Mouse (Mus musculus): Measurements from ENCODE around the gene Mtf1. TPM values are rescaled to one million over a fixed set of nuclear protein-coding genes. Genes with fewer than 3 reads are reported as not detected.

Mtf1 gene
- polyA plus RNA-seq, 1 experiment from 2014 or later: 11.7 TPM

DNA sequence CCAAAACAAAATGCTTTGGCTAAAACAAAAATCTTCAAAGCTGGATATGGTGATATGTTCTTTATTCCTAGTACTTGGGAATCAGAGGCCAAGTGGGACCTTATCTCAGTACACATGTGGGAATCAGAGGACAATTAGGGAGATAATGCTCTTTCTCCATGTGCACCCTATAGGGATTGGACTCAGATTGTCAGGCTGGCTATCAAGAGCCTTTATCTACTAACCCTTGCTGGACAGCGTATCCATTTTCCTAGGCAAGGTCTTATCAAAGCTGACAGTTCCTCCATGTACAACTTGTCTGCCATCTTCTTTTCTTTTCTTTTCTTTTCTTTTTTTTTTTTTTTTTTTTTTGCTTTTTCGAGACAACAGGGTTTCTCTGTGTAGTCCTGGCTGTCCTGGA lies 28.5 kb upstream of the Mtf1 start:
- Histone ChIP-seq H3K4me2 (no peak overlapping the region), H3K4me1 (replicated peaks) (no peaks in the 10 kb centered on the region)

DNA sequence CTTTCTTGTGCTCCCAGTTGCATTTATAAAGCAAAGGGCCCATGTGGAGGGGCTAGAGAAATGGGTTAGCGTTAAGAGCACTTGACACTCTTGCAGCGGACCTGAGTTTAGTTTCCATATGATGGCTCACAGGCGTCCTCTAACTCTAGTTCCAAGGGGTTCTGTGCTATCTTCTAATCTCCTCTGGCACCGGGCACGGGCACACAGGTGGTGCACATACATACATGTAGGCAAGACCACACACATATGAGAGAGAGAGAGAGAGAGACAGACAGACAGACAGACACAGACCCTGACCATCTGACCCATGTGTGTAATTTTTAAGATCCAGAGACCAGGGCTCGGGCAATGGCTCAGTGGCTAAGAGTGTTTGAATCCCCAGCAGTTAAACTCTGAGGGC lies 27.9 kb upstream of the Mtf1 start:
- Histone ChIP-seq H3K9me3 (no peaks in the 10 kb centered on the region), H3K27ac (replicated peaks) (no peak overlapping the region), H3K9ac (no peak overlapping the region), H3K4me2 (no peak overlapping the region), H3K4me1 (replicated peaks) (no peaks in the 10 kb centered on the region), H3K4me3 (no peak overlapping the region), H3K27me3 (no peaks in the 10 kb centered on the region), H3K36me3 (peaks cover 22% of the 10 kb centered on the region)
- 89% methylated on average over 6 of the region's 6 CpGs for WGBS
- no peak for ATAC-seq (ENCODE audit: low read depth)

More for the DNA sequence above, 28.5 kb upstream of the Mtf1 start:
- Histone ChIP-seq H3K4me3 (no peak overlapping the region), H3K27me3 (no peaks in the 10 kb centered on the region), H3K36me3 (peaks cover 16% of the 10 kb centered on the region), H3K9ac (no peak overlapping the region), H3K9me3 (no peaks in the 10 kb centered on the region), H3K27ac (replicated peaks) (no peak overlapping the region)
- ATAC-seq (ENCODE audit: low read depth): no peak
- 97% methylated on average over 1 of the region's 2 CpGs for WGBS

- no peak overlapping the region for H3K9ac ChIP-seq
- no peak for ATAC-seq (ENCODE audit: low read depth)
- no peak overlapping the region for H3K27ac ChIP-seq (replicated peaks)
- H3K36me3 ChIP-seq: peaks cover 26% of the 10 kb centered on the region
- no peak overlapping the region for H3K4me3 ChIP-seq
- no peaks in the 10 kb centered on the region for H3K4me1 ChIP-seq (replicated peaks)
- no peaks in the 10 kb centered on the region for H3K9me3 ChIP-seq
- 84% methylated on average over 2 of the region's 2 CpGs for WGBS
- H3K4me2 ChIP-seq: no peak overlapping the region
- no peaks in the 10 kb centered on the region for H3K27me3 ChIP-seq
Measured at GRCm38 (mm10) chr4:124774429-124774828, 27.5 kb upstream of the Mtf1 start.

DNA sequence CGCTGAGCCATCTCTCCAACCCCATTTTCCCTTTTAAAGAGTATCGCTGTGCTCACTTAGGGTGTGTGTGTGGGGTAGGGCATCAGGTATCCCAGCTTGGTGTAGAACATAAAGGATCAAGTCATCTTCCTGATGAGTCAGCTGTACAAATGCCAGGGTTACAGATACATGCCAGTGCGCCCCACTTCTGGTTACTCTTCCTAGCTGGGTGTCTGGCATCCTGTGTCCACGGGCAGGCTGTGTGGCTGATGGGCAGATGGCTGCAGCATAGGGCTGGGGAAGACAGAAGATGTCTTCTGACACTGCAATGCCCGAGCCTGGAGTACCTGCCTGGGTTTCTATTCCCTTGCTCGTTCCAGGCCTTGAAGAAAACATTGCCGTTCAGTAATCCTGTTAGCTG lies 20.5 kb upstream of the Mtf1 start:
- Histone ChIP-seq H3K27me3 (no peaks in the 10 kb centered on the region), H3K27ac (replicated peaks) (no peak overlapping the region), H3K9me3 (no peaks in the 10 kb centered on the region), H3K9ac (no peak overlapping the region), H3K36me3 (peaks cover 90% of the 10 kb centered on the region), H3K4me1 (replicated peaks) (no peaks in the 10 kb centered on the region), H3K4me3 (no peak overlapping the region), H3K4me2 (no peak overlapping the region)
- WGBS: 94% methylated on average over 7 of the region's 7 CpGs
- no peak for ATAC-seq (ENCODE audit: low read depth)

- Histone ChIP-seq H3K4me3 (no peak overlapping the region), H3K4me2 (no peak overlapping the region), H3K9me3 (no peaks in the 10 kb centered on the region), H3K36me3 (peaks cover 94% of the 10 kb centered on the region), H3K4me1 (replicated peaks) (no peaks in the 10 kb centered on the region), H3K27ac (replicated peaks) (no peak overlapping the region), H3K9ac (no peak overlapping the region), H3K27me3 (no peaks in the 10 kb centered on the region)
- 95% methylated on average over 8 of the region's 8 CpGs for WGBS
- ATAC-seq (ENCODE audit: low read depth): no peak
Measured at GRCm38 (mm10) chr4:124782395-124782794, 19.5 kb upstream of the Mtf1 start.

DNA sequence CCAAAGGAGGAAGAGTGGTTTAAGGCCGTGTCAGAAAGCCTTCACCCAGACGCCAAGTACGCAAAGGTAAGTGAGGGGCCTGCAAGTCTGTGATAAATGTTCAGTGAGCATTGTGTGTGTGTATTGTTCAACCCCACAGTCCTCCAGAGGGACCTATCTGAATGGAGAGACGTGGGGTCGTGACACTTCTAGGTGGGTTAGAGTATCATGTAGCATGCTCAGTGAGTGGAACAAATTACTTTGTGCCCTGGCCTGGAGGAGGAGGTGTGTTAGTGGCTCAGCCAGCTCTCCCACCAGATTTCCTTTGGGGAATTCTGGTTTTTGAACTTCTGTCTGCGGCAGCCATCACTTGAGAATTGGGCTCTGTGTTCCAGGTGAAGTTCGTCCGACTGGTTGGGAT lies 18.0 kb upstream of the Mtf1 start:
- H3K27me3 ChIP-seq: no peaks in the 10 kb centered on the region
- H3K4me2 ChIP-seq: no peak overlapping the region
- H3K27ac ChIP-seq (replicated peaks): no peak overlapping the region
- no peak overlapping the region for H3K4me3 ChIP-seq
- WGBS: 93% methylated on average over 8 of the region's 8 CpGs
- peaks cover 89% of the 10 kb centered on the region for H3K36me3 ChIP-seq
- no peaks in the 10 kb centered on the region for H3K9me3 ChIP-seq
- ATAC-seq (ENCODE audit: low read depth): no peak
- no peaks in the 10 kb centered on the region for H3K4me1 ChIP-seq (replicated peaks)
- no peak overlapping the region for H3K9ac ChIP-seq

GRCm38 (mm10) chr4:124790013-124790412 lies 11.9 kb upstream of the Mtf1 start:
- no peak overlapping the region for H3K27ac ChIP-seq (replicated peaks)
- 80% methylated on average over 4 of the region's 4 CpGs for WGBS
- no peak for ATAC-seq (ENCODE audit: low read depth)
- H3K27me3 ChIP-seq: no peaks in the 10 kb centered on the region
- H3K4me3 ChIP-seq: no peak overlapping the region
- H3K9ac ChIP-seq: no peak overlapping the region
- H3K9me3 ChIP-seq: no peaks in the 10 kb centered on the region
- peaks cover 94% of the 10 kb centered on the region for H3K36me3 ChIP-seq
- no peaks in the 10 kb centered on the region for H3K4me1 ChIP-seq (replicated peaks)
- H3K4me2 ChIP-seq: no peak overlapping the region

GRCm38 (mm10) chr4:124792114-124792513 lies 9.8 kb upstream of the Mtf1 start:
- H3K27ac ChIP-seq (replicated peaks): no peak overlapping the region
- no peak for ATAC-seq (ENCODE audit: low read depth)
- no peaks in the 10 kb centered on the region for H3K9me3 ChIP-seq
- no peak overlapping the region for H3K4me3 ChIP-seq
- no peaks in the 10 kb centered on the region for H3K27me3 ChIP-seq
- 88% methylated on average over 8 of the region's 8 CpGs for WGBS
- H3K36me3 ChIP-seq: peaks cover 88% of the 10 kb centered on the region
- no peaks in the 10 kb centered on the region for H3K4me1 ChIP-seq (replicated peaks)
- H3K4me2 ChIP-seq: no peak overlapping the region
- no peak overlapping the region for H3K9ac ChIP-seq

- no peak for ATAC-seq (ENCODE audit: low read depth)
- Histone ChIP-seq H3K27ac (replicated peaks) (no peak overlapping the region), H3K27me3 (no peaks in the 10 kb centered on the region), H3K4me2 (no peak overlapping the region), H3K4me3 (no peak overlapping the region), H3K4me1 (replicated peaks) (0 out of 2 replicates have a peak, but pooled peaks cover under 1% of the 10 kb centered on the region), H3K9me3 (no peaks in the 10 kb centered on the region), H3K36me3 (peaks cover 87% of the 10 kb centered on the region), H3K9ac (no peak overlapping the region)
- WGBS: 90% methylated on average over 8 of the region's 8 CpGs
Measured at GRCm38 (mm10) chr4:124796141-124796540, 5.8 kb upstream of the Mtf1 start.

GRCm38 (mm10) chr4:124796913-124797312 lies 5.0 kb upstream of the Mtf1 start:
- peaks cover 6% of the 10 kb centered on the region for H3K4me1 ChIP-seq (replicated peaks)
- no peak overlapping the region for H3K4me3 ChIP-seq
- H3K9me3 ChIP-seq: no peaks in the 10 kb centered on the region
- 94% methylated on average over 2 of the region's 2 CpGs for WGBS
- no peaks in the 10 kb centered on the region for H3K27me3 ChIP-seq
- no peak overlapping the region for H3K4me2 ChIP-seq
- no peak overlapping the region for H3K9ac ChIP-seq
- no peak for ATAC-seq (ENCODE audit: low read depth)
- H3K36me3 ChIP-seq: peaks cover 79% of the 10 kb centered on the region
- no peak overlapping the region for H3K27ac ChIP-seq (replicated peaks)

DNA sequence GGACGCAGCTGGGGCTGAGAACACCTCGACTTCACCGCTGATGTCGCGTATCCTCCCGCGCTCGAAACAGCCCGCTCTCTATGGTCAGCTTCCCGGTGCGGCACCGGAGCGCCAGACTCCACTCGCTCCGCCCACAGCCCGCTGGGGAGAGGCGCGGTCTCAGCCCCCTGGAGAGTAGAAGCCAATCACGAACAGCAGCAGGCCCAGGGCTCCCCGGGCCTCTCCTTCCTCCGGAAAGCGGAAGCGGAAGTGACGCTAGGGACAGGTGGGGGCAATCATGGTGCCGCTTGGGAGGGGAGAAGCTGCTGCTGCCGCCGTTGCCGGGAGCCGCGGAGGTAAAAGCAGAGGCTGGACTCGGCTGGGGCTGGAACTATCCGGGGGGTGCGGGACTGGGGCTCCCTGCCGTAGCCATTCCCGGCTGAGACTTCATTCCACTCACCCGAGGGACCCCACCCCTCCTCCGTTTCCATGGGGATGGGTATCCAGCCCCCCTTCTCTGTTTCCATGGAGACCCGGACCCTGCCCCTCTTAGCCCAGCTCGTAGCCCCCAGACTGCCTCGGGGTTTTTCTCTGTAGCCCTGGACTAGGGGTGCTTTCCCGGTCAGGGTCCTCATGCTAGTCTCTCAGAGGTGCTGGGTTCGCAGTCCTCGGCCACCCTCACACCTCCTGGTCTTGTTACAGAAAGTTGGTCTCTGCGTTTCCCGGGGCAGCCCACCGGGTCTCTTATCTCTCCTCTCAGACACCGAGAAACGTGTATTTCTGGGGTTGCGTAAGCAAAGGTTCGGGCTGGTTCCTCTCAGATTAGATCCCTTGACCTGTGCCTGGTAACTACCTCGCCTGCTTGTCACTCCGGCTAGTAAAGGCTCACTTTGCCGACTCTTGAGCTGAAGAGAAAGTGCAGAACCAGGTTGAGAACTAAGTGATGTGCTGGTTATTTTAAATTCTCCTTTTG lies 681 bp downstream of the Mtf1 start:
- peak; percentile 100 for ATAC-seq (ENCODE audit: low read depth)
- H3K27me3 ChIP-seq: no peaks in the 10 kb centered on the region
- H3K4me2 ChIP-seq: peak overlapping the region; percentile 81
- peak overlapping the region; percentile 97 for H3K27ac ChIP-seq (replicated peaks)
- H3K9ac ChIP-seq: peak overlapping the region; percentile 96
- no peaks in the 10 kb centered on the region for H3K9me3 ChIP-seq
- H3K36me3 ChIP-seq: peaks cover 64% of the 10 kb centered on the region
- 2% methylated on average over 52 of the region's 53 CpGs for WGBS
- H3K4me3 ChIP-seq: peak overlapping the region; percentile 91
- peaks cover 25% of the 10 kb centered on the region for H3K4me1 ChIP-seq (replicated peaks)

DNA sequence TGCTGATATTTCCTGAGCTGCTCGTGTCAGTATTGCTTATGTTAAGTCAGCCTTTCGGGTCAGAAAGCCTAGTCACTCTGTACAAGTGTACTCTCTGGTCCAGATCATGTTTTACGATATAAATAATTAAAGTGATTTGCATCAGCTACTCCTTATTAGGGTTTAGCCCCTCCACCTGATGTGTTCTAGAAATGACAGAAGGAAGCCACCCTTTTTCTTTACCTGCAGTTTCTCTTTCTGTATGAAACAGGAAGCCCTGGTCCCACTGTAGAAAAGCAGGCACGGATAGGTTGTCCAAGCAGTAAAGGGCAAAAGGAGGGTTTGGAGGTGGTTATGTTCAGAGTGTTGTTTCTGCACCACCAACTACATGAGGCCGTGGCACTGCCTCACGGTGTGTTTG lies 1.5 kb downstream of the Mtf1 start:
- ATAC-seq (ENCODE audit: low read depth): no peak
- WGBS: 88% methylated on average over 6 of the region's 6 CpGs
- peak overlapping the region; percentile 96 for H3K9ac ChIP-seq

DNA sequence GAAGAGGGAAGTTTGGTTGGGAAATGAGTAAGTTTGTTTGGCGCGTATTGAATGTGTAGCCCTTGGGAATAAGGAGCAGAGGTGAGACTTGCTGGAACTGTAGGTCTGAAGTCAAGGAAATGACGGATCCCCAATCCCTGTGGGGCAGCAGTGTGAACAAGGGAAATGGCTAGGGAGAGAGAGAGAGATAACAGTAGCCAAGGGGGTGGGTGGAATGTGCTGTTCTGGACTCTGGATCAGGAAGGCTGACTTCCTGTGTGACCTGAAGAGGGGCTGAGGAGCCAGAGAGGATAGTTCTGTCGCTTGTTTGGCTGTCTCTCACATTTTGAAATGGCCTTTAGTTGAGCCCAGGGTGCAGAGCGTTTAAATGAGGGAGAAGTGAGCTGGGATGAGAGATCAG lies 6.6 kb downstream of the Mtf1 start:
- Histone ChIP-seq H3K4me1 (replicated peaks) (peaks cover 21% of the 10 kb centered on the region), H3K27me3 (no peaks in the 10 kb centered on the region), H3K4me3 (no peak overlapping the region), H3K9me3 (no peaks in the 10 kb centered on the region), H3K36me3 (peaks cover 58% of the 10 kb centered on the region), H3K4me2 (no peak overlapping the region), H3K27ac (replicated peaks) (no peak overlapping the region), H3K9ac (no peak overlapping the region)
- 86% methylated on average over 5 of the region's 5 CpGs for WGBS
- ATAC-seq (ENCODE audit: low read depth): no peak

More for the DNA sequence above, 1.5 kb downstream of the Mtf1 start:
- Histone ChIP-seq H3K4me2 (peak overlapping the region; percentile 81), H3K27me3 (no peaks in the 10 kb centered on the region), H3K4me3 (peak overlapping the region; percentile 91), H3K4me1 (replicated peaks) (peaks cover 25% of the 10 kb centered on the region), H3K27ac (replicated peaks) (no peak overlapping the region), H3K9me3 (no peaks in the 10 kb centered on the region), H3K36me3 (peaks cover 63% of the 10 kb centered on the region)

Data from neural tube, embryonic 13.5 days (tissue).